9 mouse cellular contexts compared by ENCODE assay signal in genomic region chr7:118983961-118984360, GRCm38 (mm10). TPM values are rescaled to one million over a fixed set of nuclear protein-coding genes. Genes with fewer than 3 reads are reported as not detected.
DNase-seq lines count a peak whose midpoint lies in the region; ATAC-seq and TF ChIP-seq lines count a peak whose summit lies in the region.
"Had no signal": no experiment of that assay in that cellular context is flagged by ENCODE, and none has a peak within 500 bp of the region (broad histone marks: within the 10 kb centered on the region; RNA-seq: fewer than 3 reads in every experiment).

No protein-coding gene starts in this region.

- H3K4me3 ChIP-seq in forebrain, embryonic 15.5 days = no peak overlapping the region
- H3K4me3 ChIP-seq in forebrain, embryonic 10.5 days = no peak overlapping the region
- no peak overlapping the region for H3K4me3 ChIP-seq in layer of hippocampus, adult 2 months
- H3K4me3 ChIP-seq: heart, embryonic 13.5 days had no signal

- TF ChIP-seq CTCF in layer of hippocampus, adult 2 months (conservative IDR thresholded peaks at IDR 0.05) = no peak

- no peak overlapping the region for H3K9ac ChIP-seq in forebrain, embryonic 15.5 days (replicated peaks)
- H3K9ac ChIP-seq: heart, embryonic 13.5 days had no signal

- ATAC-seq in forebrain, embryonic 15.5 days (replicated peaks) = peak; percentile 46
- no peak for ATAC-seq in CD4-positive, CD25-positive, alpha-beta regulatory T cell, adult 4 months
- ATAC-seq in monocyte, adult 5-6 weeks (replicated peaks; ENCODE audit: insufficient number of reproducible peaks, low FRiP score, low TSS enrichment, poor library complexity, severe bottlenecking) = no peak

- H3K27ac ChIP-seq in forebrain, embryonic 15.5 days (replicated peaks) = 0 out of 2 replicates have a peak overlapping the region, but pooled peaks have one; percentile 29
- no peak overlapping the region for H3K27ac ChIP-seq in forebrain, embryonic 10.5 days
- H3K27ac ChIP-seq in layer of hippocampus, adult 2 months = peak overlapping the region; percentile 83
- H3K27ac ChIP-seq: heart, embryonic 13.5 days had no signal

- peaks cover 26% of the 10 kb centered on the region for H3K4me1 ChIP-seq in forebrain, embryonic 15.5 days
- H3K4me1 ChIP-seq in forebrain, embryonic 10.5 days = peaks cover 12% of the 10 kb centered on the region

- H3K4me2 ChIP-seq in forebrain, embryonic 15.5 days (replicated peaks) = no peak overlapping the region
- H3K4me2 ChIP-seq: heart, embryonic 13.5 days had no signal

- H3K36me3 ChIP-seq in forebrain, embryonic 15.5 days = peaks cover 5% of the 10 kb centered on the region; the same call in 1 of the 2 replicates
- H3K36me3 ChIP-seq in forebrain, embryonic 10.5 days (replicated peaks) = peaks cover 75% of the 10 kb centered on the region

- WGBS in forebrain, embryonic 15.5 days = 62% methylated on average over 19 of the region's 19 CpGs
- 92% methylated on average over 19 of the region's 19 CpGs for WGBS in forebrain, embryonic 10.5 days

- no peaks in the 10 kb centered on the region for H3K27me3 ChIP-seq in forebrain, embryonic 15.5 days
- no peaks in the 10 kb centered on the region for H3K27me3 ChIP-seq in forebrain, embryonic 10.5 days (ENCODE audit: poor library complexity, severe bottlenecking)
- H3K27me3 ChIP-seq: heart, embryonic 13.5 days had no signal

- H3K9me3 ChIP-seq in forebrain, embryonic 15.5 days = no peaks in the 10 kb centered on the region
- H3K9me3 ChIP-seq in forebrain, embryonic 10.5 days = no peaks in the 10 kb centered on the region
- H3K9me3 ChIP-seq: heart, embryonic 13.5 days had no signal

- DNase-seq in forebrain, embryonic 10.5 days (ENCODE audit: extremely low spot score, low spot score) = no peak
- peak; percentile 88 for DNase-seq in adrenal gland, postnatal 10 days
- DNase-seq in frontal cortex, postnatal 14 days (ENCODE audit: low spot score in 2 of 2) = peak; percentile 39 to 55
- peak; percentile 84 to 85 for DNase-seq in layer of hippocampus, adult 2 months (ENCODE audit: low spot score in 2 of 2)
- peak; percentile 83 to 84 for DNase-seq in right cerebral cortex, postnatal 10 days (ENCODE audit: low spot score in 2 of 2)

RNA-seq across cellular contexts. Expression of gene Gprc5b, which starts 11.1 kb away (rescaled TPM):
- 6.5 and 7.3 TPM in 2 replicates for polyA plus RNA-seq in forebrain, embryonic 15.5 days (2015; fragmentation: Nextera tagmentation; extraction: Ambion mirVana)
- polyA plus RNA-seq in forebrain, embryonic 10.5 days (2016; fragmentation: Nextera tagmentation; extraction: Ambion mirVana) = 9.0 and 12.2 TPM in 2 replicates
- total RNA-seq in adrenal gland, postnatal 10 days (2021) = 10 to 100 TPM; 67.5 to 67.8 TPM
- total RNA-seq in layer of hippocampus, adult 2 months (2021) = 100 to 1,000 TPM; 124 to 134 TPM
- polyA plus RNA-seq in CD4-positive, CD25-positive, alpha-beta regulatory T cell, adult 4 months (2017; shearing (Covaris generic)) = 1 to 10 TPM in 1 of 2 experiments, under 1 TPM in 1; 0.98 to 1.0 TPM
- 0.97 TPM in 1 of 3 replicates, not detected in the others for total RNA-seq in monocyte, adult 5-6 weeks (2017)

Comparison
In these comparisons a context has a peak if more than half of its experiments do, and no peak if none do; other contexts are left out.
1. RNA of gene Gprc5b, which starts 11.1 kb away (total RNA-seq): 124 to 134 TPM in layer of hippocampus, adult 2 months and 67.5 to 67.8 TPM in adrenal gland, postnatal 10 days; 0.97 TPM in monocyte, adult 5-6 weeks; every median in the first group is over 10 times any median in the second.